Comparison of ENCODE assay signal across 19 mouse cellular contexts in genomic region chr5:24620116-24620515, GRCm38 (mm10). TPM values are rescaled to one million over a fixed set of nuclear protein-coding genes. Genes with fewer than 3 reads are reported as not detected.
DNase-seq lines count a peak whose midpoint lies in the region; ATAC-seq and TF ChIP-seq lines count a peak whose summit lies in the region.
"Had no signal": no experiment of that assay in that cellular context is flagged by ENCODE, and none has a peak within 500 bp of the region (broad histone marks: within the 10 kb centered on the region; RNA-seq: fewer than 3 reads in every experiment).

No protein-coding gene starts in this region.

- H3K9me3 ChIP-seq in forebrain, embryonic 15.5 days = no peaks in the 10 kb centered on the region
- H3K9me3 ChIP-seq in forebrain, embryonic 10.5 days = no peaks in the 10 kb centered on the region
- no peaks in the 10 kb centered on the region for H3K9me3 ChIP-seq in kidney, embryonic 14.5 days (ENCODE audit: control insufficient read depth, low read length)
- H3K9me3 ChIP-seq: embryonic facial prominence, embryonic 15.5 days; forebrain, embryonic 13.5 days; heart, embryonic 12.5 days; megakaryocyte, embryonic 14.5 days had no signal

- WGBS in forebrain, embryonic 15.5 days = 65% methylated on average over 8 of the region's 8 CpGs
- 81% methylated on average over 8 of the region's 8 CpGs for WGBS in forebrain, embryonic 10.5 days
- 48% methylated on average over 8 of the region's 8 CpGs for WGBS in kidney, adult 2 months
- 64% methylated on average over 8 of the region's 8 CpGs for WGBS in kidney, embryonic 14.5 days

- no peak overlapping the region for H3K9ac ChIP-seq in forebrain, embryonic 15.5 days (replicated peaks)
- no peak overlapping the region for H3K9ac ChIP-seq in kidney, embryonic 14.5 days (ENCODE audit: low read depth, low read length)
- H3K9ac ChIP-seq: embryonic facial prominence, embryonic 15.5 days; forebrain, embryonic 13.5 days; heart, embryonic 12.5 days had no signal

- no peak overlapping the region for H3K4me2 ChIP-seq in forebrain, embryonic 15.5 days (replicated peaks)
- no peak overlapping the region for H3K4me2 ChIP-seq in kidney, embryonic 14.5 days (replicated peaks; ENCODE audit: low read depth, low read length)
- H3K4me2 ChIP-seq: embryonic facial prominence, embryonic 15.5 days; forebrain, embryonic 13.5 days; heart, embryonic 12.5 days had no signal

- H3K27me3 ChIP-seq in forebrain, embryonic 15.5 days = no peaks in the 10 kb centered on the region
- H3K27me3 ChIP-seq in forebrain, embryonic 10.5 days (ENCODE audit: poor library complexity, severe bottlenecking) = peaks cover 58% of the 10 kb centered on the region
- H3K27me3 ChIP-seq in kidney, adult 2 months (replicated peaks; ENCODE audit: control insufficient read depth, insufficient read depth, low read length) = no peaks in the 10 kb centered on the region
- no peaks in the 10 kb centered on the region for H3K27me3 ChIP-seq in kidney, embryonic 14.5 days (ENCODE audit: control insufficient read depth, insufficient read depth, low read length)

- H3K4me3 ChIP-seq in forebrain, embryonic 15.5 days = no peak overlapping the region
- H3K4me3 ChIP-seq in forebrain, embryonic 10.5 days = no peak overlapping the region
- no peak overlapping the region for H3K4me3 ChIP-seq in kidney, adult 2 months (ENCODE audit: insufficient read depth, low read depth, low read length)
- H3K4me3 ChIP-seq in kidney, embryonic 14.5 days (ENCODE audit: low read length) = no peak overlapping the region
- H3K4me3 ChIP-seq: embryonic facial prominence, embryonic 15.5 days; forebrain, embryonic 13.5 days; heart, embryonic 12.5 days; megakaryocyte, embryonic 14.5 days had no signal

- no peaks in the 10 kb centered on the region for H3K36me3 ChIP-seq in forebrain, embryonic 15.5 days
- H3K36me3 ChIP-seq in forebrain, embryonic 10.5 days (replicated peaks) = no peaks in the 10 kb centered on the region
- no peaks in the 10 kb centered on the region for H3K36me3 ChIP-seq in kidney, adult 2 months (ENCODE audit: control insufficient read depth, insufficient read depth, low read length)
- no peaks in the 10 kb centered on the region for H3K36me3 ChIP-seq in kidney, embryonic 14.5 days (ENCODE audit: control insufficient read depth, insufficient read depth, low read length)
- H3K36me3 ChIP-seq: embryonic facial prominence, embryonic 15.5 days; heart, embryonic 12.5 days had no signal

- peaks cover 52% of the 10 kb centered on the region for H3K4me1 ChIP-seq in forebrain, embryonic 15.5 days
- peaks cover 35% of the 10 kb centered on the region for H3K4me1 ChIP-seq in forebrain, embryonic 10.5 days
- peaks cover 6% of the 10 kb centered on the region; the same call in 1 of the 2 replicates for H3K4me1 ChIP-seq in kidney, adult 2 months (ENCODE audit: control insufficient read depth, insufficient read depth, low read length)
- H3K4me1 ChIP-seq in kidney, embryonic 14.5 days (ENCODE audit: control insufficient read depth, insufficient read depth, low read length) = peaks cover 8% of the 10 kb centered on the region

- peak overlapping the region; percentile 9; the same call in 1 of the 2 replicates for H3K27ac ChIP-seq in forebrain, embryonic 15.5 days (replicated peaks)
- H3K27ac ChIP-seq in forebrain, embryonic 10.5 days = no peak overlapping the region
- peak overlapping the region; percentile 88 for H3K27ac ChIP-seq in kidney, adult 2 months (ENCODE audit: insufficient read depth, low read depth, low read length)
- no peak overlapping the region for H3K27ac ChIP-seq in kidney, embryonic 14.5 days (ENCODE audit: low read depth, low read length)
- H3K27ac ChIP-seq: embryonic facial prominence, embryonic 15.5 days; forebrain, embryonic 13.5 days had no signal

- no peak for DNase-seq in forebrain, embryonic 10.5 days (ENCODE audit: extremely low spot score, low spot score)
- DNase-seq in kidney, adult 2 months = peak; percentile 77
- DNase-seq in urinary bladder, postnatal 14 days (ENCODE audit: low spot score) = peak; percentile 25
- DNase-seq in urinary bladder, adult 2 months (ENCODE audit: low spot score) = no peak
- DNase-seq in testis, postnatal 14 days (ENCODE audit: low spot score) = peak; percentile 65
- DNase-seq in ovary, postnatal 14 days (ENCODE audit: low spot score) = no peak
- DNase-seq: adrenal gland, postnatal 14 days; cerebellum, adult 18-20 months; heart, postnatal 4 days; lung, adult 2 months; right cerebral cortex, adult 18-20 months had no signal

- no peak for ATAC-seq in forebrain, embryonic 15.5 days (replicated peaks)
- ATAC-seq in kidney, embryonic 14.5 days (ENCODE audit: low FRiP score, low TSS enrichment) = no peak
- ATAC-seq: forebrain, embryonic 13.5 days; inflammation-experienced regulatory T-cells, adult 6 months; midbrain, embryonic 16.5 days had no signal

- TF ChIP-seq CTCF in kidney, adult 2 months (conservative IDR thresholded peaks at IDR 0.05; ENCODE audit: insufficient read depth, insufficient read length, low read depth, low read length) = no peak

- TF ChIP-seq POLR2A in kidney, adult 2 months (IDR thresholded peaks at IDR 0.05; ENCODE audit: low read depth, low read length) = no peak

RNA-seq across cellular contexts. Expression of gene Smarcd3, which starts 4.1 kb away (rescaled TPM):
- polyA plus RNA-seq in forebrain, embryonic 15.5 days (2015; fragmentation: Nextera tagmentation; extraction: Ambion mirVana) = 171 and 176 TPM in 2 replicates
- 34.7 and 39.7 TPM in 2 replicates for polyA plus RNA-seq in forebrain, embryonic 10.5 days (2016; fragmentation: Nextera tagmentation; extraction: Ambion mirVana)
- polyA plus RNA-seq in kidney, adult 2 months (2012; rRNA removed) = 12.4 and 15.9 TPM in 2 replicates
- polyA plus RNA-seq in kidney, embryonic 14.5 days (2014; fragmentation: Nextera tagmentation; extraction: Ambion mirVana) = 40.4 and 41.1 TPM in 2 replicates
- polyA plus RNA-seq in urinary bladder, adult 2 months (2012; rRNA removed) = 80.3 and 83.2 TPM in 2 replicates

RNA-seq across cellular contexts. Expression of gene Chpf2, which starts 33.6 kb away (rescaled TPM):
- polyA plus RNA-seq in forebrain, embryonic 15.5 days (2015; fragmentation: Nextera tagmentation; extraction: Ambion mirVana) = 19.7 and 21.1 TPM in 2 replicates
- polyA plus RNA-seq in forebrain, embryonic 10.5 days (2016; fragmentation: Nextera tagmentation; extraction: Ambion mirVana) = 15.1 and 16.0 TPM in 2 replicates
- 20.2 and 27.5 TPM in 2 replicates for polyA plus RNA-seq in kidney, adult 2 months (2012; rRNA removed)
- polyA plus RNA-seq in kidney, embryonic 14.5 days (2014; fragmentation: Nextera tagmentation; extraction: Ambion mirVana) = 8.3 and 11.0 TPM in 2 replicates
- polyA plus RNA-seq in urinary bladder, adult 2 months (2012; rRNA removed) = 30.2 and 34.5 TPM in 2 replicates

RNA-seq across cellular contexts. Expression of gene Abcf2, which starts 42.8 kb away (rescaled TPM):
- 101 and 106 TPM in 2 replicates for polyA plus RNA-seq in forebrain, embryonic 15.5 days (2015; fragmentation: Nextera tagmentation; extraction: Ambion mirVana)
- polyA plus RNA-seq in forebrain, embryonic 10.5 days (2016; fragmentation: Nextera tagmentation; extraction: Ambion mirVana) = 193 and 197 TPM in 2 replicates
- polyA plus RNA-seq in kidney, adult 2 months (2012; rRNA removed) = 40.2 and 47.6 TPM in 2 replicates
- polyA plus RNA-seq in kidney, embryonic 14.5 days (2014; fragmentation: Nextera tagmentation; extraction: Ambion mirVana) = 102 and 121 TPM in 2 replicates
- polyA plus RNA-seq in urinary bladder, adult 2 months (2012; rRNA removed) = 44.5 and 50.0 TPM in 2 replicates

Comparison
In these comparisons a context has a peak if more than half of its experiments do, and no peak if none do; other contexts are left out.
1. H3K27ac ChIP-seq: peak in forebrain, embryonic 15.5 days (single experiment) and kidney, adult 2 months (single experiment); none in forebrain, embryonic 10.5 days (single experiment) and kidney, embryonic 14.5 days (single experiment).
2. DNase-seq: peak in kidney, adult 2 months (single experiment), urinary bladder, postnatal 14 days (single experiment) and testis, postnatal 14 days (single experiment); none in forebrain, embryonic 10.5 days (single experiment), urinary bladder, adult 2 months (single experiment) and ovary, postnatal 14 days (single experiment).